Mouse (Mus musculus): ENCODE data around the gene Ccl11.
A peak's percentile ranks its signal among the peaks of the same experiment; 100 is the strongest.

The Ccl11 gene

DNA sequence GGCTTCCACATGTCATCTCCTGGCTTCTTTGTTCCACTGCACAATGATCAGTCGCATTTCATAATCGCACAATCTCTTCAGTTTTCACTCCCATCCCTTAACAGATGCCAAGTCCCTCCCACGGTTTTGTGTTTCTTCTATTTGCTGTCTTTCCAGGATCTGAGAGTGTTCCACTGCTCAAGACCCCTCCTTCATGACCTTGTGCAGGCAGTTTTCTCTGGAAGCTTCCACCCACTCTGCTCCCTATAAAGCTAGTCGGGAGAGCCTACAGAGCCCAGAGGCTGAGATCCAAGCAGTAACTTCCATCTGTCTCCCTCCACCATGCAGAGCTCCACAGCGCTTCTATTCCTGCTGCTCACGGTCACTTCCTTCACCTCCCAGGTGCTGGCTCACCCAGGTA lies at the start of gene Ccl11:
Gene Ccl11, plus strand, starts transcription at position 178 of the 400 bp plus-strand sequence.
- DNase-seq, result no peak

- no peak for DNase-seq
Observed at GRCm38 (mm10) chr11:82010115-82010514, 47.5 kb upstream of the Ccl11 start.

DNA sequence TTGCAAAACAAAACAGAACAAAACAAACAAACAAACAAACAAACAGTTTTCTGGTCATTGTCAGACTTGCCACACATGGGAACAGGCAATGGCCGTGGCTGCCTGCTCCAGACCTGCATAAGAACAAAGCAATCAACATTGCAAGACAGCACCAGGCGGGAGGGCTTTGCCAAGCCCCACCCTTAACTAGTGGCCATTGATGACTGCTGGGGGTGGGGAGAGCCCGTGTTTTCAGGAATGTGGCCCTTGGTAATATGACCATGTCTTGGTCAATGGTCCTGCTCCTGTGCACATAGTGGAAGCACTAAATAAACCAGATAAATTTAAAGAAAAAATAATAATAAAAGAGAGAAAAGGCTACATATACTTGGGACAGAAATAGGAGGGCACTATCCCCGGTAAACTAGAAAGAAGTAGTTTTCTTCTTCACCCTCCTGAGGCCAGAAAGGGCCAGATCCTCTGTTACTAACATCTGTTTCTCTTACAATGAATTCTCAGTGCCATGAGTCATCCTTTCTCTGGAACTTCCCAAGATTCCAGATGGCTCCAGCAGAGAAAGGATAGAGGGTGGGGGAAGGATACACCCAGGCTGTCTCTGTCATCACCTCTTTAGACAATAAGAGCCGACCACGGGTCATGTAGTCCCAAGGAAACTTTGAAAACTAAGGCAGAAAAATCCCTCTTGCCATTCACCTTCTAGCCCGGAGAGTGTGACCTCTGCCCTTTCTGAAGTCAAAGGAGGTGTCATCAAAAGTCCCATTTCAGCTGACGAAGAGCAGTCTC lies 46.0 kb upstream of the Ccl11 start:
- no peak for DNase-seq

GRCm38 (mm10) chr11:82013756-82014155 lies 43.9 kb upstream of the Ccl11 start:
- no peak for DNase-seq

- DNase-seq, result no peak
Observed at GRCm38 (mm10) chr11:82015066-82015465, 42.6 kb upstream of the Ccl11 start.

GRCm38 (mm10) chr11:82016181-82016780 lies 41.3 kb upstream of the Ccl11 start:
- no peak for DNase-seq

DNA sequence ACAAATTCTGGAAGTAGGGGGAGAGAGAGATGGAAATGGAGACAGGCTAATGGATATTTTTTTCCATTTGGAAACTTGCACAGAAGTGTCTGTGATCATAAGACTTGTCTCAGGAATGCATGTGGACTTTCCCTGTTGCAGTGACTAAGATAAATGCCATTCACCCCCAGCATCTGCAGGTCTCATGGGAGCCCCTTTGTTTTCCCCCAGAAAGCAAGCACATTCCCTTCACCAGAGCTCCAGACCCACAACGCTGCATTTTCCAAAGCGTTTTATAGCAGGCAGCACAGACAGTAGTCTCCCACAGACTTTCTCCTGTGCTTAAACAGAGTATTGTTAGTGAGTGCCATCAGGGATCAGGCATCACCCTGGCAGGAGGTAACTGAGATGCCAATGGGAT lies 38.2 kb upstream of the Ccl11 start:
- DNase-seq, result no peak

DNA sequence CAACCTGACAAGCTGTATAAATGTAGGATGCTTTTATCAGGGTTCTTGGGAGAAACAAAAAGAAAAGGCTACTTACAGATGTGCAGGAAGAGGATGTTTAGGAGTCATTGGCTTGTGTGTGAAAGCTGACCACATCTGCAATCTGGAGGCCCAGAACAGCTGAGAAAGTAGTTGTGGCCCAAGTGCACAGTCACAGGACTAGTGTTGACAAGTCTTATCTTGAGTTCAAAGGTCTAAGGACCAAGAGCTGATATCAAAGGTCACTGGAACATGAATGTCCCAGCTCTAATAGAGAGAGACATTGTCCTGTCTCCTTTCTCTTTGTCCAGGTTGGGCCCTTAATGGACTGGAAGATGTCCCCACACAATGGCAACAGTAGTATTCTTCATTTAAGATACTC lies 37.8 kb upstream of the Ccl11 start:
- DNase-seq, result no peak

DNA sequence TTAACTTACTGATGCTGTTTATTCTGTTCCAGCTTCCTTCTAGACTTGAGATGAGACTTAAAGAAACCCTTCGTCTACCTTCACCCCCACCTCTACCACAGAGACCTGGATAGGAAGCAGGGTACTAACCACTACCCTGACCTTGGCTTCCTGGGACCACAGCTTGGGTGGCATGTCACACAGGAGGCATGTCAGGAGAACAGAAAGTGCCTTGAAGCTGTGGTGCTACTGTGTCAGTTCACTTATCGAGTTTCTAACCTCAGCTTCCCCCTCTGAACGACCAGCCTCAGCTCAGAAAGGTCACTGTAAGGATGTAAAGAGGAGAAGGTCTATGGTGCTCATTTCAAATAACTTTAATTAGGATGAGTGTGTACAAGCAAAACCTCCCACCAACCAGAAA lies 36.2 kb upstream of the Ccl11 start:
- DNase-seq, result no peak

- no peak for DNase-seq
Observed at GRCm38 (mm10) chr11:82022504-82023056, 35.0 kb upstream of the Ccl11 start.

DNA sequence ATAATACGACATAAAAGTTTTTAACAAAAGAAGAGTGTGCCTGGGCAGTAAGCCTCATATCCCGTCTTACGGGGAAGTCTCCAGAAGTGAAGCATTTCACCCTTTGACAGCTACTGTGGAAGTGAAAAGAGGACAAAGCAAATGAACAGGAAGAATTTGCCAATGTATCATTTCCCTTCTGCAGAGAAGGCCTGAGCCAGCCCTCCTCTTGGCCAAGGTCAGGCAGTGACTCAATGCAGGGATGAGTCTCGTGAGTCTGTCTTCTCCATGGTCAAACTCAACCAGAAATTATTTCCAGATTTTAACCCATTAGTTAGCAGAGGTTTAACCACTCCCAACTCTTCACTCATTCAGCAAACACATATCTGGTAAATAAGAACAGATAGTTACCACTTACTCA lies 33.9 kb upstream of the Ccl11 start:
- no peak for DNase-seq

DNA sequence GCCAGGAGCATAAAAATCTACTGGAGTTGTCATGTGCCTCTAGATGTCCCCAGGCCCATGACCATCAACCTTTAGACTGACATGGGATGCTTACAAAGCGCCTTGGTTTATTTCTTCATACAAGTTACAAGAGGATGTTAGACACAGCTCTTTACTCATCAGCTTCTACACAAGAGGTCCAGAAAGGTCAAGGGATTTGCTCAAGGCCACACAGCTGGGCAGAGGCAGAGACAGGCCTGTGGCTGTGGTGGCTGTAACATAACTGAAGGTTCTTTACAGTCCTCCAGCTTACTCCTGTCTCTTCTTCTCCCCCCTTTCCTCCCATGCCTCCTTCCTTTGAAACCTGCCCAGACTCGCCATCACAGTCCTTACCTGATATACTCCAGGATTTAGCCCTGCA lies 27.5 kb upstream of the Ccl11 start:
- no peak for DNase-seq

DNA sequence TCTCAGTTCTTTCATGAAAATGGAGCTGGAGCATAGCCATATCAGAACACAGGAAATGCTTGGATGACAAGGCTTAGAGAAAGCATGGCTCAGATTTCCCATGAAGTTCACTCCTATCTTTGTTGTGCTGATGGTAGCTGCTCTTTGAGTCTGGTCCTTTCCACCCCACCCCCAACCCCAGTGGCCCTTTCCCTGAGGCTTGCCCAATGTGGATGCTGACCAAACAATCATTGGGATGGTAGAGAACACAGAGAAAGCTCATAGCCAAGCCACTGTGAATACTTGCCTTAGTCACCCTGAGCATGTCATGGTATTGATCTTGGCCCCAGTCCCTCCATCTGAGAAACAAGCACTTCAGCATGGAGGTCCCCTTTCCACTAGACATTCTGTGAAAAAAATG lies 25.5 kb upstream of the Ccl11 start:
- no peak for DNase-seq

GRCm38 (mm10) chr11:82032678-82033344 lies 24.8 kb upstream of the Ccl11 start:
- DNase-seq, result peak; percentile 30 to 47

DNA sequence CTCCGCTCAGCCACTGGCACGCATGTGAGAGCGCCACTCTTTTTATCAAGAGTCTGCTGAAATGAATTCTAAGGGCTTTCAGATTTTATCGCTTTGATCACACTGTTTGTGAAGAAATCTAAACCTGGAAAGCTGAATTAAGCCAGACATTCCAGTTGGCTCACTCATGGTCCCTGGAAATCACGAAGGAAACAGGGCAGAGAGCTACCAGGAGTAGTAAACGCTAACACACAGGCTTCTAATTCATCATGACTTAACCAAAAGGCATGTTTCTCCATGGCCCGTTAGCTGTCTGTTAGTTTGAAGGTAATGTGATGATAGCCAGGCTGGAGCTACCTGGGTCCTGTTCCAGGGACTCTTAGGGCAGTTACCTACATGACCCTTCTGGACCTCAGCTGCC lies 23.2 kb upstream of the Ccl11 start:
- no peak for DNase-seq

GRCm38 (mm10) chr11:82035356-82035755 lies 22.3 kb upstream of the Ccl11 start, which contains the start of gene Ccl2:
Gene Ccl2 (plus strand): TSS chr11:82035571.
- DNase-seq, result peak; percentile 35 to 59

- DNase-seq, result no peak
Observed at GRCm38 (mm10) chr11:82035857-82036256, 21.8 kb upstream of the Ccl11 start.

DNA sequence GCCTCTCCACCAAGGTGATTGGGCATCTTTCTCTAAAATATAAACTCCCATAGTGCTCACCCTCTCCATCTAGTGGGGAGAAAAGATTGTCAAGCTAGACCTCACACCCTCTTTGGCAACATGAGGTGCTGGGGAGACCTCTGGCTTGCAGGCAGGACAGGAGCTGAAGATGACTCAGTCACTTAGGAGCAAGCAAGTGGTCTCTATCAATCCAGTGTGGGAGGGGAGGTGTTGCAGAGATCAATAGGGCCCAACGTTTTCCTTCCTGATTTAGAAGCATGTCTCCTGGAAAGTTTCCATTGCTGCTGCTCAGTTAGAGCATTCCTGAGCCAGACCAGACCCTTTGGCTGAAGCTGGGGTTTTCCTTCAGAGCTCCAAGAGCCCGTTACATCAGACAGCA lies 19.1 kb upstream of the Ccl11 start, which contains the start of gene Gm17268:
Gene Gm17268, minus strand, starts transcription at position 28 of the 400 bp plus-strand sequence.
- DNase-seq, result no peak

- DNase-seq, result no peak
Observed at GRCm38 (mm10) chr11:82039132-82039660, 18.4 kb upstream of the Ccl11 start.

- no peak for DNase-seq
Observed at GRCm38 (mm10) chr11:82041671-82042080, 15.9 kb upstream of the Ccl11 start.

GRCm38 (mm10) chr11:82045471-82045870 lies 12.2 kb upstream of the Ccl11 start, which contains the start of gene Ccl7:
Gene Ccl7 (plus strand): TSS chr11:82045712.
- no peak for DNase-seq

GRCm38 (mm10) chr11:82047746-82048415 lies 9.7 kb upstream of the Ccl11 start:
- peak; percentile 12 to 38 for DNase-seq

DNA sequence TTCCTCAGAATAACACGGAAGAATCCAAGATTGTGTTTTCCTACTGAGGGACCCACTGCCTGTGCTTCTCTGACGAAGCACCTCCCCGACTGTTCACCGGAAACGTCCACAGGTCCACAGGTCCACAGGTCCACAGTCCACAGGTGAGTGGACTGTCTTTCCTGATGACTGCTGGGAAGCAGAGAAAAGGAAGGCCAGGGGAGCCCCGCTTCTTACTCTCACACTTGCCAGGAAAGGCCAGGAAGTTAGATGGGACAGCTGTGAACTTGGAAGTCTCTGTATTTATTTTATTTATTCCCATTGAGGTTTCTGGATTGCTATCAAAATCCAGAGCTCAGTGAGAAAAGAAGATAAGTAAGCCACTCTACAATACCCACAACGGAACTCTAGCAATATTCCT lies 3.8 kb upstream of the Ccl11 start:
- no peak for DNase-seq
